Mouse (Mus musculus) bone marrow, adult 2 months (tissue): ENCODE results near the gene Asap3.

Experiments used
- CTCF ChIP-seq: fragments of 200-500 bp; IDR thresholded peaks from 2 replicates; pipeline ENCODE4 v1.5.1; 2011; ENCODE audit warnings: low read length, control low read depth; ENCODE audit not compliant: control insufficient read depth, insufficient read depth
- POLR2A ChIP-seq: fragments of 200-500 bp; IDR thresholded peaks from 2 replicates; pipeline ENCODE4 v1.6.1; 2011; ENCODE audit warnings: low read depth, mild to moderate bottlenecking, control low read depth, low read length, borderline replicate concordance; ENCODE audit not compliant: control insufficient read depth

- TF ChIP-seq CTCF (no peak), POLR2A (no peak)
Measured at GRCm38 (mm10) chr4:136195629-136196028, 10.5 kb upstream of the Asap3 start.
